Mouse (Mus musculus) thymus, adult 2 months (tissue): Measurements from ENCODE around the gene 1600014C10Rik. TPM values are rescaled to one million over a fixed set of nuclear protein-coding genes. Genes with fewer than 3 reads are reported as not detected.

Experiments used
- DNase-seq: peaks from one replicate; pipeline ENCODE4 v3.0.0; 2021
- H3K27ac ChIP-seq: fragments of 200-500 bp; 2 replicates; pipeline ENCODE4 v1.5.1; 2012; ENCODE audit warnings: low read length, control low read depth; ENCODE audit not compliant: control insufficient read depth, insufficient read depth
- H3K27me3 ChIP-seq: fragments of 200-500 bp; 2 replicates; pipeline ENCODE4 v1.6.1; 2012; ENCODE audit warnings: mild to moderate bottlenecking, low read length, moderate library complexity, mixed read lengths; ENCODE audit not compliant: control insufficient read depth, insufficient read depth
- H3K36me3 ChIP-seq: fragments of 200-500 bp; 2 replicates; pipeline ENCODE4 v1.6.1; 2012; ENCODE audit warnings: mild to moderate bottlenecking, low read length, moderate library complexity; ENCODE audit not compliant: control insufficient read depth, insufficient read depth
- H3K4me1 ChIP-seq: fragments of 200-500 bp; replicated peaks from 2 replicates; pipeline ENCODE4 v1.6.1; 2012; ENCODE audit warnings: low read length; ENCODE audit not compliant: control insufficient read depth, insufficient read depth
- H3K4me3 ChIP-seq: fragments of 200-500 bp; 2 replicates; pipeline ENCODE4 v1.5.1; 2012; ENCODE audit warnings: mild to moderate bottlenecking, low read length, control low read depth, moderate library complexity; ENCODE audit not compliant: control insufficient read depth, insufficient read depth
- CTCF ChIP-seq: fragments of 200-500 bp; IDR thresholded peaks from 2 replicates; pipeline ENCODE4 v1.5.1; 2012; ENCODE audit warnings: mild to moderate bottlenecking, control low read depth, low read length, moderate library complexity, borderline replicate concordance; ENCODE audit not compliant: control insufficient read depth, poor library complexity, insufficient read depth; ENCODE audit errors: extremely low read depth
- POLR2A ChIP-seq: fragments of 200-500 bp; IDR thresholded peaks from 2 replicates; pipeline ENCODE4 v1.6.1; 2012; ENCODE audit warnings: mild to moderate bottlenecking, low read length, control low read depth, moderate library complexity; ENCODE audit not compliant: control insufficient read depth, poor library complexity, insufficient read depth; ENCODE audit errors: extremely low read depth
- WGBS: fragments of 180-500 bp; shearing (Covaris S2); methylation state at CpG from one replicate; pipeline ENCODE4 v1.1.7; 2018; 5-methylcytosine and 5-hydroxymethylcytosine counted together
- polyA plus RNA-seq: library from polyadenylated mRNA; depleted of rRNA; stranded (reverse); fragments of >200 nt; gene quantifications from 2 replicates; pipeline ENCODE4 v1.2.3, GENCODE M21; 2012

1600014C10Rik gene
- polyA plus RNA-seq, 1 experiment: 44.8 TPM

DNA sequence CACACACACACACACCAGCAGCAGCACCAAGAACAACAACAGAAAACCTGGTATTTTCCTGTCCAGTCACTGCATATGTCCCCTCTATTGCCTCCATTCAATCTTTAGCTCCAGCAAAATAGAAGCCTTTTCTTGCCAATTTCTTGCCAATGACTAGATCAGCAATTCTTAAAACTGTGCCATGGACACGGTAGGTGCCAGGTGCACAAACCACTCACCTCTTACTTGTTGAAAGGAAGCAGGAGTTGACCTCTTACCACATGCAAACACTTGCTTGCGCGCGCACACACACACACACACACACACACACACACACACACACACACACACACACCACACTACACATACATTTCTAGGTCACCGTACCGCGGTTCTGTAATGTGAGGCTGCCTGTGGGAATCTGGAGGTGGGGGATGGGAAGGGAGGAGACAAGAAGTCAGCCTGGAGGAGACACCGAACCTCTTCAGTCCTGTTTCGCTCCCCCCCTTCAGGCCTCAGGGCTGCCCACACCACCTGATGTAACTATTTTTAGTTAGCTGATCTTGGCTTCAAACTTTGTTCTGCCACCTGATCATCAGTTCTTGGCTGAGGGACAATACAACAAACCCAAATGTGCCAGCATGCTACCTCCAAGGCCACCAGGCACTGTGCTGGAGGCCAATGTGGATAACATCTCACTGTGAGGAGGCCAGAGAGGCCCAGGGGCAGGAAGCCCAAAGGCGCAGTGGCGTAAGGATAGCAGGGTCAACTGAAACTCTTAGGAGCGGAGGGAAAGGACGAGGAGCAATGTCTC is 41.8 kb downstream of the 1600014C10Rik start:
- H3K27me3 ChIP-seq: no peaks in the 10 kb centered on the region
- H3K36me3 ChIP-seq: no peaks in the 10 kb centered on the region
- 46% methylated on average over 13 of the region's 13 CpGs for whole genome bisulfite sequencing
- DNase-seq: peak; percentile 58
- H3K4me1 ChIP-seq: peaks cover 39% of the 10 kb centered on the region
- H3K27ac ChIP-seq: peak overlapping the region; percentile 21; the same call in 1 of the 2 replicates
- no peak for TF ChIP-seq CTCF
- no peak for TF ChIP-seq POLR2A
- 0 out of 2 replicates have a peak overlapping the region, but pooled peaks have one; percentile 1 for H3K4me3 ChIP-seq

DNA sequence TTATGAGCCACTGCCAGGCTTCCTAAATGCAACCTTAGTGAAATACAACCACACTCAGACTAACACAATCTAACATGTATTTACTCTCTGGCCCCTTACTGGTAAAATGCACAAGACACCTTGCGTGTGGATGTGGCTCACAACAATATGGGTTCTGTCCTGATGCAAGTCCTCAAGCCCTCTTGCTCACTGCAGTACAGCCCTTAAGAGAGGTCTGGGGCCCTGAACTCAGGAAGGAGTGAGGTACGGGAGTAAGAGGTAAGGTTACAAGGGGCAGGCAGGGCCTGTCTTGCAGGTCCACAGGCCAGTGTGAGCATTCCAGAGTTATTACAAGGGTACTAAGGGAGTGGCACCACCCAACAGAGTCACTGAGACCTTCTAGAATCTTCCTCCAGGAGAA is 43.2 kb downstream of the 1600014C10Rik start:
- H3K4me1 ChIP-seq: peaks cover 32% of the 10 kb centered on the region
- H3K27me3 ChIP-seq: no peaks in the 10 kb centered on the region
- WGBS: 89% methylated on average over 2 of the region's 2 CpGs
- H3K4me3 ChIP-seq: no peak overlapping the region
- TF ChIP-seq POLR2A: no peak
- TF ChIP-seq CTCF: no peak
- H3K27ac ChIP-seq: 0 out of 2 replicates have a peak overlapping the region, but pooled peaks have one; percentile 9
- H3K36me3 ChIP-seq: no peaks in the 10 kb centered on the region
- no peak for DNase-seq

GRCm38 (mm10) chr7:38227181-38227899 is 44.3 kb downstream of the 1600014C10Rik start:
- H3K36me3 ChIP-seq: no peaks in the 10 kb centered on the region
- H3K4me1 ChIP-seq: peaks cover 32% of the 10 kb centered on the region
- WGBS: 2% methylated on average over 25 of the region's 25 CpGs
- H3K4me3 ChIP-seq: peak overlapping the region; percentile 73
- TF ChIP-seq CTCF: no peak; the same call in 1 of the 2 replicates
- no peak for TF ChIP-seq POLR2A
- H3K27me3 ChIP-seq: no peaks in the 10 kb centered on the region
- peak overlapping the region; percentile 45 for H3K27ac ChIP-seq
- DNase-seq: peak; percentile 30

- WGBS: 2% methylated on average over 36 of the region's 36 CpGs
- H3K27me3 ChIP-seq: no peaks in the 10 kb centered on the region
- H3K27ac ChIP-seq: peak within 1 kb of the TSS; percentile 45
- DNase-seq: peak; percentile 87
- peaks cover 32% of the 10 kb centered on the region for H3K4me1 ChIP-seq
- TF ChIP-seq CTCF (0 out of 2 replicates have a peak, but pooled peaks have one; percentile 45), POLR2A (peak; percentile 51)
- H3K4me3 ChIP-seq: peak within 1 kb of the TSS; percentile 73
- no peaks in the 10 kb centered on the region for H3K36me3 ChIP-seq
Observed at GRCm38 (mm10) chr7:38227900-38228298, 44.9 kb downstream of the 1600014C10Rik start, which contains the start of gene Plekhf1. TSS of gene Plekhf1 (minus strand) at chr7:38228016.

GRCm38 (mm10) chr7:38228329-38228728 is 45.3 kb downstream of the 1600014C10Rik start:
- Histone ChIP-seq H3K4me3 (no peak overlapping the region), H3K27ac (no peak overlapping the region)
- TF ChIP-seq POLR2A (no peak), CTCF (no peak)

GRCm38 (mm10) chr7:38230285-38230684 is 47.3 kb downstream of the 1600014C10Rik start:
- no peak for DNase-seq
- H3K4me3 ChIP-seq: no peak overlapping the region
- peaks cover 22% of the 10 kb centered on the region for H3K4me1 ChIP-seq
- 46% methylated on average over 8 of the region's 8 CpGs for WGBS
- H3K27ac ChIP-seq: no peak overlapping the region
- no peaks in the 10 kb centered on the region for H3K36me3 ChIP-seq
- no peak for TF ChIP-seq CTCF
- no peak for TF ChIP-seq POLR2A
- no peaks in the 10 kb centered on the region for H3K27me3 ChIP-seq

More at GRCm38 (mm10) chr7:38228329-38228728, 45.3 kb downstream of the 1600014C10Rik start:
- Histone ChIP-seq H3K36me3 (no peaks in the 10 kb centered on the region), H3K4me1 (peaks cover 32% of the 10 kb centered on the region), H3K27me3 (no peaks in the 10 kb centered on the region)
- WGBS: 44% methylated on average over 8 of the region's 8 CpGs
- no peak for DNase-seq

GRCm38 (mm10) chr7:38236400-38237105 is 53.5 kb downstream of the 1600014C10Rik start:
- Histone ChIP-seq H3K36me3 (no peaks in the 10 kb centered on the region), H3K27me3 (no peaks in the 10 kb centered on the region), H3K4me1 (0 out of 2 replicates have a peak, but pooled peaks cover 3% of the 10 kb centered on the region), H3K27ac (no peak overlapping the region), H3K4me3 (no peak overlapping the region)
- TF ChIP-seq CTCF: no peak
- TF ChIP-seq POLR2A: no peak
- WGBS: 43% methylated on average over 11 of the region's 11 CpGs
- no peak for DNase-seq
